Mouse (Mus musculus) heart, postnatal 0 days (tissue): ENCODE measurements around the gene Nfasc.

Source experiments
- CTCF ChIP-seq: IDR thresholded peaks from 2 replicates; pipeline ENCODE4 v1.5.1; 2016; ENCODE audit warnings: antibody characterized with exemption, control low read depth, low read depth
- EP300 ChIP-seq: IDR thresholded peaks from 2 replicates; pipeline ENCODE4 v1.6.1; 2016; ENCODE audit warnings: antibody characterized with exemption, low read depth

DNA sequence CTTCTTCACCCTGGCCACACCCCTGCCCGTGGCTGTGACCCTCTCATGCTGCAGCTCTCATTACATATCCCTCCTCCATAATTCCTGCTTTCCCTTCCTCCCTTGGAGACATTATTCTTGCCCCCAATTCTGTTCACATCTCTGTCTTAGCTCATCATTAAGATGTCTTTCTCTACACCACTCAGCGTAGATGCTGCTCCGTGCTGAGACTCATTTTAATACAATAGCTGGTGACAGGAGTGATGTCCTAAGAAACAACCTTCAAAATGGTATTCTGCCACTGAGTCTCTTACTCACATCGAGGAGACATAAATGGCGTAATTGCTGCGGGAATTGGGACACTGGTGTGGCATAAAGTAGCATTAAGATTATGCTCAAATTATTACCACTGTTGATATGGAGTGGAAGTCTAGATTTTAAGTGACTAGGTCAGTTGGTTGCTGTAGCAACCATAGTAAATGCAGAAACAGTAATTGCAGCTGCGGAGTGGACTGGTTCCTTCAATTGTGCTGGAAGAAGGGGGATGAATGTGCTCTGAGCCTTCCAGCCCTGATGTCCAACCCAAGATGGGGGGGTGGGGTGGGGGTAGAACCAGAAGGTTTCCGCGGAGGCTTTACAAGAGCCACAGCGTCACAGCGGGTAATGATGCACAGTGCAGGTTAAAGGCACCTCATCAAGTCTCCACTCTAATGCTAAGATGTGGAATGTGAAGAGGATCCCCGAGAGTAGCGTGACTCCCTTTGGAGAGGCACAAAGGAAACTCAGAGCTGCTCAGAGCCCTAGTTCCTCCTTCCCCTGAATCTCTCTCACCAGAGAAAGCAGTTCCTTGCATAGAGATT, 40.2 kb upstream of the Nfasc start:
- TF ChIP-seq CTCF (no peak), EP300 (no peak)
